Mouse (Mus musculus) lung, postnatal 0 days (tissue): Measurements from ENCODE around the gene Mea1.

Experiments used
- CTCF ChIP-seq: IDR thresholded peaks from 2 replicates; pipeline ENCODE4 v1.5.1; 2016; ENCODE audit warnings: antibody characterized with exemption, mild to moderate bottlenecking
- EP300 ChIP-seq: IDR thresholded peaks from 2 replicates; pipeline ENCODE4 v1.6.1; 2016; ENCODE audit warnings: antibody characterized with exemption, mild to moderate bottlenecking, control low read depth

- TF ChIP-seq CTCF, result no peak
- no peak for TF ChIP-seq EP300
Observed at GRCm38 (mm10) chr17:46644152-46644805, 34.3 kb upstream of the Mea1 start.
